Mouse (Mus musculus) left cerebral cortex, postnatal 4 days (tissue): ENCODE measurements around the gene Otx1. TPM values are rescaled to one million over a fixed set of nuclear protein-coding genes. Genes with fewer than 3 reads are reported as not detected.

Experiments
- DNase-seq: peaks from one replicate; pipeline ENCODE4 v3.0.0-alpha.2; 2022
- intact Hi-C: fragments of 180-260 bp; cut with DNase I; formaldehyde crosslinking; loops from one replicate; pipeline ENCODE4 v1.15.1; 2025
- total RNA-seq, 2 experiments: library from RNA; stranded (reverse); gene quantifications; 2 replicates each; pipeline ENCODE4 v1.2.3; 2021

Otx1 gene
- total RNA-seq, 2 experiments from 2014 or later: 10.4 to 12.0 TPM

DNA sequence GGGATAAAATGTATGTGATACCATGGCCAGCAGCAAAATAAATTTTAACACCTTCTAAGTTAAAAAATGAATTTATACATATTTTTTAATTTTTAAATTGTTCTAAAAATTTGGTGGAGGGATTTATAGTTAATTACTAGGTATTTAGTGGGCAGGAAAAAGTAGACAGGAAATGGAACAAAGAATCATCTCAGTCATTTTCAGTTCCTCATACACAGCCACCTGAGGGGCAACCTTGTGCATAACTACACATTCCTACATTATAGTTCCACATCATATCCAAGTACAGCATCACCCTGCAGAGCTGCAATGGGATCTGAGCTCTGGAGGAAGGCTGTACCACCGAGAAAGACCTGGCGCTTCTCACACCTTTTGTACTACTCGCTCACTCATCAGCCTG is 33.8 kb downstream of the Otx1 start:
- DNase-seq: no peak
- intact Hi-C loops: no loop called here

DNA sequence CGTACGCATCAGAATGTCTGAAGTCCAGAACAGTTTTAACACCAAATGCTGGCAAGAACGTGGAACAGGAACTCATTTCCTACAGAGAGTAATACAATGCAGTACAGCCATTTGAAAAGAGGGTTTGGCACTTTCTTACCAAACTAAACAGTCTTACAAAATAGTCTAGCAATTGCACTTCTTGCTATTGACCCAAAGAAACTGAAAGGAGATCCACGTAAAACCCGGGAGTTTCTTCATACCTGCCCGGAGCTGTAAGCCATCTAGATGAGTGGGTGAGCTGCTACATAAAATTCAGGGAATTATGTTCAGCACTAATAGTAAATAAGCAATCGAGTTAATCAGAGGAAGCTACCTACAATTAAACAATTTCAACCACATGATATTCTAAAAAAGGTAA is 47.5 kb downstream of the Otx1 start:
- no peak for DNase-seq
- intact Hi-C loops: no loop called here

- no peak for DNase-seq
- intact Hi-C loops: no loop called here
These were observed 51.0 kb downstream of the Otx1 start for GRCm38 (mm10) chr11:21951657-21952237.

DNA sequence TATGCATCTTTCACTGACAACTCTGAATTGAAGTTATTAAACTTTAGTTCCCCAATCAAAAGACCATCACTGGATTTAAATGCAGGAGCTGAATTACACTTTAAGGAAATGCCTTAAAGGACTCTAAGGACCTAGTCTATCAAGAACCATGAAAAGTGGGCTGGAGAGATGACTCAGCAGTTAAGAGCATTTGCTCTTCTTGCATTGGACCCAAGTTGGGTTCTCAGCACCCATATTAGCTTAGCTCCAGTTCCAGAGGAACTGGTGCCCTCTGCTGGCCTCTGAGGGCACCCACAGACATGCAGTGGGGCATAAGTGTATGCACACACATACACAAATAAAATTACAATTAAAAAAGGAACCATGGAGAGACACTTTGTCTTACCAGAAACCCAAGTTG is 52.6 kb downstream of the Otx1 start:
- intact Hi-C loops: no loop called here
- DNase-seq: no peak
